ENCODE assay signal across 9 mouse cellular contexts in the genomic region with DNA sequence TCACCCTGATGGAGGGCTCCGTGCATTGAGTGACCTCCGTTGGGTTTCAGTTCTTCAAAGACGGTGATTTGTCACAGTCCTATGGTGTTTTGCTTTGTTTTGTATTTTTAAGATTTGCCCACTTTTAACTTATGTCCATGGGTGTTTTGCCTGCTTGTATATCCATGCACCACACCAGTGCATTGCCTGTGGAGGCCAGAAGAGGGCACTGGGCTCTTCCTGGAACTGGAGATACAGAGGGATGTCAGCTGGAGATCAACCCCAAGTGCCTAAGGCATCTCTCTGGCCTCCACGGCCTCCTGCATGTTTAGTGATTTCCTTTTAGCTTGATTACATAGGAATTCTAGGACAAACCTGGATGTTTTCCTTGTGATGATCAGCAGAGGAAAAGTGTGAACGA. TPM values are rescaled to one million over a fixed set of nuclear protein-coding genes. Genes with fewer than 3 reads are reported as not detected.
A peak's percentile ranks its signal among the peaks of the same experiment; 100 is the strongest.
DNase-seq lines count a peak whose midpoint lies in the region; TF ChIP-seq lines count a peak whose summit lies in the region.
"Had no signal": no experiment of that assay in that cellular context is flagged by ENCODE, and none has a peak within 500 bp of the region (broad histone marks: within the 10 kb centered on the region; RNA-seq: fewer than 3 reads in every experiment).

No protein-coding gene starts in this region.

- peak; percentile 79 for TF ChIP-seq CTCF in gastrocnemius, adult 2 months (IDR thresholded peaks at IDR 0.05)

- H3K27ac ChIP-seq in gastrocnemius, adult 2 months = no peak overlapping the region
- H3K27ac ChIP-seq: limb, embryonic 10.5 days had no signal

- intact Hi-C loops in gastrocnemius, adult 2 months (cut with DNase I) = loop anchor here (2.0 kb wide), 1 partner anchor 138 kb away; no protein-coding TSS in a partner anchor
- intact Hi-C loops in gastrocnemius, postnatal 36 days (cut with DNase I) = loop anchor here (10.0 kb wide), 1 partner anchor 698 kb away; no protein-coding TSS in a partner anchor

- DNase-seq in gastrocnemius, adult 2 months = peak; percentile 30
- no peak for DNase-seq in gastrocnemius, postnatal 36 days
- peak; percentile 24 for DNase-seq in thymus, postnatal 0 days (ENCODE audit: low spot score)
- no peak for DNase-seq in thymus, adult 18-20 months
- peak; percentile 34 for DNase-seq in kidney, postnatal 10 days
- DNase-seq in thymus, postnatal 4 days = peak; percentile 53
- no peak for DNase-seq in layer of hippocampus, adult 8-10 months (ENCODE audit: low spot score in 2 of 2)
- DNase-seq in ovary, postnatal 14 days (ENCODE audit: low spot score) = no peak

- H3K4me3 ChIP-seq in gastrocnemius, adult 2 months = no peak overlapping the region
- H3K4me3 ChIP-seq: limb, embryonic 10.5 days had no signal

RNA-seq across cellular contexts. Expression of a gene that starts 19.8 kb away (rescaled TPM):
- total RNA-seq in gastrocnemius, adult 2 months (2021) = 10 to 100 TPM; 46.4 to 46.9 TPM
- 10 to 100 TPM; 61.5 to 63.0 TPM for total RNA-seq in gastrocnemius, postnatal 36 days (2021)
- polyA plus RNA-seq in thymus, postnatal 0 days (2015; fragmentation: Nextera tagmentation; extraction: Ambion mirVana) = 16.4 and 18.5 TPM in 2 replicates
- total RNA-seq in layer of hippocampus, adult 8-10 months (2022) = 10 to 100 TPM; 26.0 to 30.5 (median 28.4) TPM

RNA-seq across cellular contexts. Expression of a gene that starts 43.6 kb away (rescaled TPM):
- total RNA-seq in gastrocnemius, adult 2 months (2021) = 1 to 10 TPM; 1.8 to 2.9 TPM
- 1 to 10 TPM; 2.3 to 3.2 TPM for total RNA-seq in gastrocnemius, postnatal 36 days (2021)
- polyA plus RNA-seq in thymus, postnatal 0 days (2015; fragmentation: Nextera tagmentation; extraction: Ambion mirVana) = 18.2 and 18.9 TPM in 2 replicates
- 10 to 100 TPM in 2 of 4 experiments, 1 to 10 TPM in 2; 10.0 to 12.6 (median 10.4) TPM for total RNA-seq in layer of hippocampus, adult 8-10 months (2022)

Comparison
In these comparisons a context has a peak if more than half of its experiments do, and no peak if none do; other contexts are left out.
1. DNase-seq: peak in gastrocnemius, adult 2 months (single experiment), thymus, postnatal 0 days (single experiment), kidney, postnatal 10 days (single experiment) and thymus, postnatal 4 days (single experiment); none in gastrocnemius, postnatal 36 days (0 of 2), thymus, adult 18-20 months (0 of 2), layer of hippocampus, adult 8-10 months (0 of 2) and ovary, postnatal 14 days (single experiment).